Comparison of ENCODE assay signal across 8 mouse cellular contexts in the genomic region with DNA sequence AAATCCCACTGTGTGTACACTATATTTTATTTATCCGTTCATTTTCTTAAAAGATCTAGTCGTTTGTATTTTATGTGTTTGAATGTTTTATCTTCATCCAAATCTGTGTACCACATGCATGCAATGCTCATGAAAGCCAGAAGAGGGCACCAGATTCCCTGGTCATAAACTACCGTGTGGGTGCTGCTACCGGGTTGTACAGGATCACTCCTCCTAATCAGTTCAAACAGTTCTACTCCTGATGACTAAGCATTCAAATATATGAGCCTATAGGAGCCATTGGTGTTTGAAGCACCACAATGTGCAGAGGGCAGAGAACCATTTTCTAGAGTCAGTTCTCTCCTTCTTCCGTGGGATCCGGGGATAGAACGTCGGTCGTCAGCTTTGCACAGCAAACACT. TPM values are rescaled to one million over a fixed set of nuclear protein-coding genes. Genes with fewer than 3 reads are reported as not detected.
DNase-seq lines count a peak whose midpoint lies in the region; ATAC-seq lines count a peak whose summit lies in the region.

No protein-coding gene starts in this region.

- H3K9me3 ChIP-seq in heart, embryonic 11.5 days (replicated peaks; ENCODE audit: control insufficient read depth, low read length) = no peaks in the 10 kb centered on the region

- no peak overlapping the region for H3K27ac ChIP-seq in heart, embryonic 11.5 days (ENCODE audit: low read depth, low read length)

- peak; percentile 17 for DNase-seq in heart, postnatal 4 days
- DNase-seq in CD8-positive naive resting alpha-beta T cell, adult 2 months (ENCODE audit: low read depth in 2 of 2, low spot score in 2 of 2) = peak; percentile 20 to 30
- DNase-seq in c-Kit-positive CD71-positive TER-119-negative erythroid progenitor cells, embryonic 14.5 days (ENCODE audit: low read depth) = peak; percentile 36
- peak; percentile 18 for DNase-seq in lung, postnatal 25 days (ENCODE audit: low spot score)
- no peak for DNase-seq in urinary bladder, adult 2 months (ENCODE audit: low spot score)
- DNase-seq in embryo, embryonic 9.5 days (ENCODE audit: extremely low spot score) = no peak
- no peak for DNase-seq in left cerebral cortex, postnatal 25 days (ENCODE audit: low spot score in 2 of 2)

- 58% methylated on average over 9 of the region's 9 CpGs for WGBS in heart, embryonic 11.5 days (ENCODE audit: insufficient replicate concordance)

- no peaks in the 10 kb centered on the region for H3K36me3 ChIP-seq in heart, embryonic 11.5 days (ENCODE audit: control insufficient read depth, insufficient read depth, low read length)

- H3K4me3 ChIP-seq in heart, embryonic 11.5 days (ENCODE audit: low read depth, low read length) = no peak overlapping the region

- ATAC-seq in heart, embryonic 11.5 days (replicated peaks; ENCODE audit: insufficient number of reproducible peaks, low FRiP score, low TSS enrichment) = no peak

- no peak overlapping the region for H3K4me2 ChIP-seq in heart, embryonic 11.5 days

- peaks cover 2% of the 10 kb centered on the region; the same call in 1 of the 2 replicates for H3K27me3 ChIP-seq in heart, embryonic 11.5 days (ENCODE audit: control insufficient read depth, insufficient read depth, low read length)

- intact Hi-C loops in left cerebral cortex, postnatal 25 days (cut with DNase I) = no loop called here

- no peaks in the 10 kb centered on the region for H3K4me1 ChIP-seq in heart, embryonic 11.5 days (ENCODE audit: control insufficient read depth, insufficient read depth, low read length)

- H3K9ac ChIP-seq in heart, embryonic 11.5 days (ENCODE audit: low read depth, low read length) = no peak overlapping the region

RNA-seq across cellular contexts. Expression of a gene that starts 11.7 kb away (rescaled TPM):
- total RNA-seq in heart, postnatal 4 days (2021) = 1 to 10 TPM; 3.9 to 4.2 TPM
- polyA plus RNA-seq in heart, embryonic 11.5 days (2014; fragmentation: Nextera tagmentation; extraction: Ambion mirVana) = 0.52 and 0.92 TPM in 2 replicates
- 4.7 and 7.0 TPM in 2 replicates for polyA plus RNA-seq in urinary bladder, adult 2 months (2012; rRNA removed)
- 10 to 100 TPM; 21.9 to 23.1 TPM for total RNA-seq in left cerebral cortex, postnatal 25 days (2021)

RNA-seq across cellular contexts. Expression of a gene that starts 59.8 kb away (rescaled TPM):
- 10 to 100 TPM; 19.8 to 26.9 TPM for total RNA-seq in heart, postnatal 4 days (2021)
- polyA plus RNA-seq in heart, embryonic 11.5 days (2014; fragmentation: Nextera tagmentation; extraction: Ambion mirVana) = 50.9 and 54.2 TPM in 2 replicates
- polyA plus RNA-seq in urinary bladder, adult 2 months (2012; rRNA removed) = 55.1 and 55.6 TPM in 2 replicates
- total RNA-seq in left cerebral cortex, postnatal 25 days (2021) = 10 to 100 TPM; 25.9 to 29.4 TPM

Comparison
In these comparisons a context has a peak if more than half of its experiments do, and no peak if none do; other contexts are left out.
1. DNase-seq: peak in heart, postnatal 4 days (single experiment), CD8-positive naive resting alpha-beta T cell, adult 2 months (2 of 2), c-Kit-positive CD71-positive TER-119-negative erythroid progenitor cells, embryonic 14.5 days (single experiment) and lung, postnatal 25 days (single experiment); none in urinary bladder, adult 2 months (single experiment), embryo, embryonic 9.5 days (single experiment) and left cerebral cortex, postnatal 25 days (0 of 2).
2. RNA of a gene that starts 11.7 kb away (total RNA-seq): 21.9 to 23.1 TPM in left cerebral cortex, postnatal 25 days; 3.9 to 4.2 TPM in heart, postnatal 4 days; every median in the first group is over 4 times any median in the second.